Mouse (Mus musculus): Measurements from ENCODE around the gene Ggn. TPM values are rescaled to one million over a fixed set of nuclear protein-coding genes. Genes with fewer than 3 reads are reported as not detected.
"Not testable (repeated sequence)": the region's sequence is repeated elsewhere in the genome, so short reads cannot be mapped to it uniquely, and the experiment has no call there.

Ggn gene
- total RNA-seq, 2 experiments from 2014 or later = 0.27 to 0.33 TPM

GRCm38 (mm10) chr7:29212199-29212765 is 42.3 kb downstream of the Ggn start:
- DNase-seq (ENCODE audit: low spot score) = no peak

- DNase-seq (ENCODE audit: low spot score) = not testable (repeated sequence)
Measured at GRCm38 (mm10) chr7:29212775-29213560, 43.0 kb downstream of the Ggn start.

- DNase-seq (ENCODE audit: low spot score) = no peak
Measured at GRCm38 (mm10) chr7:29213675-29214082, 43.7 kb downstream of the Ggn start, which contains the start of gene Catsperg1. TSS of gene Catsperg1 (minus strand) at chr7:29214035.

- no peak for DNase-seq (ENCODE audit: low spot score)
Measured at GRCm38 (mm10) chr7:29214236-29214635, 44.2 kb downstream of the Ggn start.

GRCm38 (mm10) chr7:29214846-29215245 is 44.8 kb downstream of the Ggn start:
- no peak for DNase-seq (ENCODE audit: low spot score)

Other genes with a start within 250 kb of the Ggn start
- gene Actn4, start 207.9 kb upstream of the Ggn start, total RNA-seq (2021) = 10 to 100 TPM; 29.6 to 46.1 TPM
- 100 to 1,000 TPM; 128 TPM for gene Eif3k, start 188.3 kb upstream of the Ggn start, total RNA-seq (2021)
- gene Map4k1, start 188.2 kb upstream of the Ggn start, total RNA-seq (2021) = under 1 TPM; 0.24 to 0.59 TPM
- gene Ryr1, start 45.0 kb upstream of the Ggn start, total RNA-seq (2021) = 1,000 to 10,000 TPM; 1,704 to 1,734 TPM
- under 1 TPM; 0.52 to 0.62 TPM for gene Rasgrp4, start 35.4 kb upstream of the Ggn start, total RNA-seq (2021)
- 1 to 10 TPM; 9.1 to 9.4 TPM for gene Fam98c, start 14.0 kb upstream of the Ggn start, total RNA-seq (2021)
- 1 to 10 TPM; 1.9 to 3.1 TPM for gene Spred3, start 201 bp downstream of the Ggn start, total RNA-seq (2021)
- 100 to 1,000 TPM; 202 to 256 TPM for gene Psmd8, start 10.5 kb downstream of the Ggn start, total RNA-seq (2021)
- gene Catsperg1, start 43.8 kb downstream of the Ggn start, total RNA-seq (2021) = under 1 TPM; 0.14 to 0.47 TPM
- gene Kcnk6, start 62.3 kb downstream of the Ggn start, total RNA-seq (2021) = under 1 TPM; 0.71 to 0.93 TPM
- 10 to 100 TPM; 38.1 to 38.4 TPM for gene Yif1b, start 68.1 kb downstream of the Ggn start, total RNA-seq (2021)
- gene 2200002D01Rik, start 78.3 kb downstream of the Ggn start, total RNA-seq (2021) = 1 to 10 TPM in 1 of 2 experiments, under 1 TPM in 1; 0.66 to 1.1 TPM
- 10 to 100 TPM in 1 of 2 experiments, 1 to 10 TPM in 1; 8.2 to 14.7 TPM for gene Spint2, start 111.7 kb downstream of the Ggn start, total RNA-seq (2021)
- 1 to 10 TPM; 3.3 to 3.4 TPM for gene Ppp1r14a, start 119.1 kb downstream of the Ggn start, total RNA-seq (2021)
- gene Dpf1, start 133.7 kb downstream of the Ggn start, total RNA-seq (2021) = 1 to 10 TPM; 2.4 to 2.7 TPM